Mouse (Mus musculus) spleen, postnatal 4 days (tissue): ENCODE measurements around the gene Fndc5.

Experiments used
- DNase-seq, 2 experiments: peaks; one replicate each; pipeline ENCODE4 v3.0.0; 2022; ENCODE audit warnings: low spot score in 2 of 2

Gene Fndc5

GRCm38 (mm10) chr4:129122719-129123118, 14.1 kb upstream of the Fndc5 start:
- no peak for DNase-seq

- DNase-seq = no peak
Measured at GRCm38 (mm10) chr4:129124652-129125146, 12.1 kb upstream of the Fndc5 start.

GRCm38 (mm10) chr4:129125736-129126451, 10.9 kb upstream of the Fndc5 start:
- DNase-seq = no peak

- no peak for DNase-seq
Measured at GRCm38 (mm10) chr4:129128582-129129338, 8.0 kb upstream of the Fndc5 start.

GRCm38 (mm10) chr4:129129387-129129786, 7.4 kb upstream of the Fndc5 start:
- no peak for DNase-seq

GRCm38 (mm10) chr4:129130149-129130548, 6.7 kb upstream of the Fndc5 start:
- DNase-seq = peak in 1 of 2 experiments; percentile 75

GRCm38 (mm10) chr4:129130755-129131303, 6.0 kb upstream of the Fndc5 start:
- DNase-seq = no peak

- DNase-seq = peak; percentile 70 to 90
Measured at GRCm38 (mm10) chr4:129134799-129135585, 1.8 kb upstream of the Fndc5 start.

GRCm38 (mm10) chr4:129135637-129136036, 1.2 kb upstream of the Fndc5 start:
- DNase-seq = no peak

GRCm38 (mm10) chr4:129136189-129136578, 615 bp upstream of the Fndc5 start:
- no peak for DNase-seq

GRCm38 (mm10) chr4:129137392-129138321, 858 bp downstream of the Fndc5 start:
- DNase-seq = peak in 1 of 2 experiments; percentile 61

- DNase-seq = peak; percentile 63 to 74
Measured at GRCm38 (mm10) chr4:129139642-129140041, 2.8 kb downstream of the Fndc5 start.

- no peak for DNase-seq
Measured at GRCm38 (mm10) chr4:129140808-129141207, 4.0 kb downstream of the Fndc5 start.

GRCm38 (mm10) chr4:129141560-129142438, 5.0 kb downstream of the Fndc5 start:
- DNase-seq = no peak

GRCm38 (mm10) chr4:129142439-129143045, 5.7 kb downstream of the Fndc5 start:
- DNase-seq = no peak

GRCm38 (mm10) chr4:129143509-129143908, 6.7 kb downstream of the Fndc5 start:
- no peak for DNase-seq

GRCm38 (mm10) chr4:129144401-129145367, 7.9 kb downstream of the Fndc5 start:
- no peak for DNase-seq

- DNase-seq = no peak
Measured at GRCm38 (mm10) chr4:129145411-129145810, 8.6 kb downstream of the Fndc5 start.
